Mouse (Mus musculus): ENCODE measurements at regions not wholly inside any gene's neighbourhood (a gene's known extent, or its start where the extent isn't known, plus 50 kb on each side); places are given as distances from the start of the nearest gene placed in this dataset.

GRCm38 (mm10) chr5:84934369-84934768 is 517.2 kb upstream of the Epha5 start:
- Histone ChIP-seq H3K27ac (no peak overlapping the region), H3K4me3 (no peak overlapping the region), H3K4me1 (no peaks in the 10 kb centered on the region), H3K9me3 (no peaks in the 10 kb centered on the region), H3K4me2 (replicated peaks) (no peak overlapping the region), H3K36me3 (no peaks in the 10 kb centered on the region), H3K27me3 (no peaks in the 10 kb centered on the region), H3K9ac (no peak overlapping the region)
- no peak for ATAC-seq (ENCODE audit: insufficient number of reproducible peaks, insufficient read depth, low FRiP score, low TSS enrichment)
- 88% methylated on average over 1 of the region's 1 CpGs for WGBS

- Histone ChIP-seq H3K27ac (no peak overlapping the region), H3K27me3 (no peaks in the 10 kb centered on the region), H3K4me1 (no peaks in the 10 kb centered on the region), H3K4me2 (replicated peaks) (no peak overlapping the region), H3K9me3 (no peaks in the 10 kb centered on the region), H3K9ac (no peak overlapping the region), H3K4me3 (no peak overlapping the region), H3K36me3 (no peaks in the 10 kb centered on the region)
- ATAC-seq (ENCODE audit: insufficient number of reproducible peaks, insufficient read depth, low FRiP score, low TSS enrichment) = no peak
- WGBS = 64% methylated on average over 1 of the region's 1 CpGs
Measured at GRCm38 (mm10) chr5:84917631-84918292, 500.6 kb upstream of the Epha5 start.

GRCm38 (mm10) chr5:84901669-84902068 is 484.5 kb upstream of the Epha5 start:
- WGBS = 54% methylated on average over 4 of the region's 4 CpGs
- ATAC-seq (ENCODE audit: insufficient number of reproducible peaks, insufficient read depth, low FRiP score, low TSS enrichment) = no peak

GRCm38 (mm10) chr5:84897535-84897934 is 480.4 kb upstream of the Epha5 start:
- no peaks in the 10 kb centered on the region for H3K4me1 ChIP-seq
- no peak for ATAC-seq (ENCODE audit: insufficient number of reproducible peaks, insufficient read depth, low FRiP score, low TSS enrichment)
- no peaks in the 10 kb centered on the region for H3K27me3 ChIP-seq
- no peak overlapping the region for H3K4me3 ChIP-seq
- no peaks in the 10 kb centered on the region for H3K36me3 ChIP-seq
- H3K4me2 ChIP-seq (replicated peaks) = no peak overlapping the region
- H3K9me3 ChIP-seq = no peaks in the 10 kb centered on the region
- no peak overlapping the region for H3K27ac ChIP-seq
- WGBS = 95% methylated on average over 1 of the region's 1 CpGs
- no peak overlapping the region for H3K9ac ChIP-seq

More at GRCm38 (mm10) chr5:84901669-84902068, 484.5 kb upstream of the Epha5 start:
- no peak overlapping the region for H3K9ac ChIP-seq
- no peak overlapping the region for H3K4me2 ChIP-seq (replicated peaks)
- H3K9me3 ChIP-seq = no peaks in the 10 kb centered on the region
- H3K27me3 ChIP-seq = no peaks in the 10 kb centered on the region
- H3K36me3 ChIP-seq = no peaks in the 10 kb centered on the region
- H3K4me1 ChIP-seq = no peaks in the 10 kb centered on the region
- no peak overlapping the region for H3K4me3 ChIP-seq
- no peak overlapping the region for H3K27ac ChIP-seq

- H3K27ac ChIP-seq = no peak overlapping the region
- no peaks in the 10 kb centered on the region for H3K27me3 ChIP-seq
- H3K4me1 ChIP-seq = no peaks in the 10 kb centered on the region
- no peak overlapping the region for H3K4me3 ChIP-seq
- ATAC-seq (ENCODE audit: insufficient number of reproducible peaks, insufficient read depth, low FRiP score, low TSS enrichment) = no peak
- no peaks in the 10 kb centered on the region for H3K9me3 ChIP-seq
- no peak overlapping the region for H3K9ac ChIP-seq
- no peaks in the 10 kb centered on the region for H3K36me3 ChIP-seq
- WGBS = 65% methylated on average over 1 of the region's 1 CpGs
- H3K4me2 ChIP-seq (replicated peaks) = no peak overlapping the region
Measured at GRCm38 (mm10) chr5:84853622-84854021, 436.4 kb upstream of the Epha5 start.

GRCm38 (mm10) chr5:84849175-84849574 is 432.0 kb upstream of the Epha5 start:
- H3K9me3 ChIP-seq = no peaks in the 10 kb centered on the region
- ATAC-seq (ENCODE audit: insufficient number of reproducible peaks, insufficient read depth, low FRiP score, low TSS enrichment) = no peak
- no peaks in the 10 kb centered on the region for H3K36me3 ChIP-seq
- no peaks in the 10 kb centered on the region for H3K27me3 ChIP-seq
- no peak overlapping the region for H3K4me3 ChIP-seq
- H3K27ac ChIP-seq = no peak overlapping the region
- H3K4me1 ChIP-seq = no peaks in the 10 kb centered on the region
- no peak overlapping the region for H3K9ac ChIP-seq
- no peak overlapping the region for H3K4me2 ChIP-seq (replicated peaks)

GRCm38 (mm10) chr5:84848765-84849164 is 431.6 kb upstream of the Epha5 start:
- no peaks in the 10 kb centered on the region for H3K4me1 ChIP-seq
- H3K4me2 ChIP-seq (replicated peaks) = no peak overlapping the region
- H3K4me3 ChIP-seq = no peak overlapping the region
- 63% methylated on average over 2 of the region's 2 CpGs for WGBS
- ATAC-seq (ENCODE audit: insufficient number of reproducible peaks, insufficient read depth, low FRiP score, low TSS enrichment) = no peak
- H3K9ac ChIP-seq = no peak overlapping the region
- H3K9me3 ChIP-seq = no peaks in the 10 kb centered on the region
- no peaks in the 10 kb centered on the region for H3K27me3 ChIP-seq
- H3K36me3 ChIP-seq = no peaks in the 10 kb centered on the region
- H3K27ac ChIP-seq = no peak overlapping the region

GRCm38 (mm10) chr5:84811460-84811859 is 394.3 kb upstream of the Epha5 start:
- Histone ChIP-seq H3K27ac (no peak overlapping the region), H3K4me2 (replicated peaks) (no peak overlapping the region), H3K4me3 (no peak overlapping the region), H3K9ac (no peak overlapping the region), H3K36me3 (no peaks in the 10 kb centered on the region), H3K27me3 (no peaks in the 10 kb centered on the region), H3K9me3 (no peaks in the 10 kb centered on the region), H3K4me1 (no peaks in the 10 kb centered on the region)
- peak; percentile 72; the same call in 1 of the 2 replicates for ATAC-seq (ENCODE audit: insufficient number of reproducible peaks, insufficient read depth, low FRiP score, low TSS enrichment)
- WGBS = 72% methylated on average over 2 of the region's 2 CpGs

- Histone ChIP-seq H3K9ac (no peak overlapping the region), H3K4me3 (no peak overlapping the region), H3K27ac (no peak overlapping the region), H3K4me1 (no peaks in the 10 kb centered on the region), H3K4me2 (replicated peaks) (no peak overlapping the region), H3K36me3 (no peaks in the 10 kb centered on the region), H3K27me3 (no peaks in the 10 kb centered on the region), H3K9me3 (no peaks in the 10 kb centered on the region)
- ATAC-seq (ENCODE audit: insufficient number of reproducible peaks, insufficient read depth, low FRiP score, low TSS enrichment) = no peak
- WGBS = 79% methylated on average over 3 of the region's 3 CpGs
Measured at GRCm38 (mm10) chr5:84810844-84811243, 393.7 kb upstream of the Epha5 start.

GRCm38 (mm10) chr5:84762618-84763017 is 345.4 kb upstream of the Epha5 start:
- no peaks in the 10 kb centered on the region for H3K27me3 ChIP-seq
- no peak for ATAC-seq (ENCODE audit: insufficient number of reproducible peaks, insufficient read depth, low FRiP score, low TSS enrichment)
- H3K27ac ChIP-seq = no peak overlapping the region
- no peaks in the 10 kb centered on the region for H3K9me3 ChIP-seq
- H3K4me2 ChIP-seq (replicated peaks) = no peak overlapping the region
- 78% methylated on average over 1 of the region's 1 CpGs for WGBS
- H3K4me1 ChIP-seq = no peaks in the 10 kb centered on the region
- no peak overlapping the region for H3K4me3 ChIP-seq
- H3K9ac ChIP-seq = no peak overlapping the region
- H3K36me3 ChIP-seq = no peaks in the 10 kb centered on the region

- ATAC-seq (ENCODE audit: insufficient number of reproducible peaks, insufficient read depth, low FRiP score, low TSS enrichment) = no peak
- H3K27me3 ChIP-seq = no peaks in the 10 kb centered on the region
- H3K36me3 ChIP-seq = no peaks in the 10 kb centered on the region
- H3K4me2 ChIP-seq (replicated peaks) = no peak overlapping the region
- no peaks in the 10 kb centered on the region for H3K4me1 ChIP-seq
- no peak overlapping the region for H3K27ac ChIP-seq
- H3K9me3 ChIP-seq = no peaks in the 10 kb centered on the region
- H3K9ac ChIP-seq = no peak overlapping the region
- H3K4me3 ChIP-seq = no peak overlapping the region
Measured at GRCm38 (mm10) chr5:84752053-84752452, 334.9 kb upstream of the Epha5 start.

GRCm38 (mm10) chr5:84705436-84705835 is 288.3 kb upstream of the Epha5 start:
- ATAC-seq (ENCODE audit: insufficient number of reproducible peaks, insufficient read depth, low FRiP score, low TSS enrichment) = no peak
- no peak overlapping the region for H3K9ac ChIP-seq
- no peaks in the 10 kb centered on the region for H3K9me3 ChIP-seq
- no peak overlapping the region for H3K4me2 ChIP-seq (replicated peaks)
- no peak overlapping the region for H3K27ac ChIP-seq
- 80% methylated on average over 2 of the region's 2 CpGs for WGBS
- no peaks in the 10 kb centered on the region for H3K27me3 ChIP-seq
- no peaks in the 10 kb centered on the region for H3K36me3 ChIP-seq
- no peaks in the 10 kb centered on the region for H3K4me1 ChIP-seq
- no peak overlapping the region for H3K4me3 ChIP-seq

Measured in embryonic facial prominence, embryonic 12.5 days (tissue).